Mouse (Mus musculus): Measurements from ENCODE around the gene Rbp1. TPM values are rescaled to one million over a fixed set of nuclear protein-coding genes. Genes with fewer than 3 reads are reported as not detected.

Rbp1 gene
- polyA plus RNA-seq, 1 experiment from 2014 or later = 136 TPM

DNA sequence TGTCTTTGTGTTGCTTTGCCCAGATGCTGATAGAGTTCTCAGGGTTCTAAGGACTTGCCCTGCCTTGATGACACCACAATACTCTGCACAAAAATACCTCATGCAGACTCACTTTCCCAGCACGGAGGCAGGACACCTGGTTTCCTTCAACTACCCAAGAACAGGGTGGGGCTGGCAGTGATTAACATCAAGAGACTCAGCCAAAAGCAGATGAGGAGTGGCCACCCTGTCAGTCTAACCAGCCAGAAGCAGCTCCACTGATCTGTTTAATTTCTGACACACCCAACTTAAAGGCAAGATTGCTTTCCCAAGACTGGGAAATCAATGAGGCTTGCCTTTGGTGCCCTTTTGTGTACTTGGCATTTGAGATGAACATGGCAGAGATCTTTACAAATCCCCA is 70.1 kb downstream of the Rbp1 start:
- ATAC-seq (ENCODE audit: low FRiP score, low TSS enrichment) = no peak
- no peak overlapping the region for H3K27ac ChIP-seq (ENCODE audit: low read depth, low read length)
- no peak overlapping the region for H3K4me3 ChIP-seq (ENCODE audit: low read length)
- H3K4me1 ChIP-seq (ENCODE audit: control insufficient read depth, insufficient read depth, low read length) = peaks cover 15% of the 10 kb centered on the region
- H3K9ac ChIP-seq (ENCODE audit: low read depth, low read length) = no peak overlapping the region
- no peaks in the 10 kb centered on the region for H3K27me3 ChIP-seq (ENCODE audit: control insufficient read depth, insufficient read depth, low read length)
- H3K36me3 ChIP-seq (ENCODE audit: control insufficient read depth, insufficient read depth, low read length) = no peaks in the 10 kb centered on the region
- no peak overlapping the region for H3K4me2 ChIP-seq (replicated peaks; ENCODE audit: low read depth, low read length)
- no peaks in the 10 kb centered on the region for H3K9me3 ChIP-seq (ENCODE audit: control insufficient read depth, low read length)
- WGBS = 67% methylated on average over 1 of the region's 1 CpGs

Other genes starting within 250 kb of the Rbp1 start
- gene Nmnat3, start 135.5 kb upstream of the Rbp1 start, polyA plus RNA-seq (2014; fragmentation: Nextera tagmentation; extraction: Ambion mirVana) = 6.4 and 8.4 TPM in 2 replicates
- 0.51 and 0.68 TPM in 2 replicates for gene Rbp2, start 63.2 kb downstream of the Rbp1 start, polyA plus RNA-seq (2014; fragmentation: Nextera tagmentation; extraction: Ambion mirVana)
- 95.6 and 183 TPM in 2 replicates for gene Copb2, start 140.8 kb downstream of the Rbp1 start, polyA plus RNA-seq (2014; fragmentation: Nextera tagmentation; extraction: Ambion mirVana)
- gene Mrps22, start 178.7 kb downstream of the Rbp1 start, polyA plus RNA-seq (2014; fragmentation: Nextera tagmentation; extraction: Ambion mirVana) = 67.4 and 75.4 TPM in 2 replicates

Measured in kidney, embryonic 14.5 days (tissue).